In genomic region chr4:52438886-52439664, GRCm38 (mm10) we compare ENCODE assay signal across 8 mouse cellular contexts. TPM values are rescaled to one million over a fixed set of nuclear protein-coding genes. Genes with fewer than 3 reads are reported as not detected.
A peak's percentile ranks its signal among the peaks of the same experiment; 100 is the strongest.
DNase-seq lines count a peak whose midpoint lies in the region; ATAC-seq and TF ChIP-seq lines count a peak whose summit lies in the region.

Smc2 (plus strand) TSS chr4:52439243.

- peak within 1 kb of the TSS; percentile 99 for H3K9ac ChIP-seq in ES-E14 (ENCODE audit: insufficient read depth, low read depth, low read length, poor library complexity, severe bottlenecking)
- peak within 1 kb of the TSS; percentile 71 for H3K9ac ChIP-seq in forebrain, embryonic 15.5 days (replicated peaks)

- WGBS in forebrain, embryonic 15.5 days: under 1% methylated on average over 53 of the region's 53 CpGs
- under 1% methylated on average over 53 of the region's 53 CpGs for WGBS in lung, adult 2 months

- TF ChIP-seq CTCF in lung, adult 2 months (IDR thresholded peaks at IDR 0.05; ENCODE audit: insufficient read depth, low read length): no peak

- peak; percentile 99 for ATAC-seq in forebrain, embryonic 15.5 days (replicated peaks)
- peak; percentile 99 for ATAC-seq in neutrophil, adult 5-6 weeks (ENCODE audit: extremely low read depth, insufficient number of reproducible peaks, low FRiP score, poor library complexity, severe bottlenecking)

- H3K4me2 ChIP-seq in forebrain, embryonic 15.5 days (replicated peaks): peak within 1 kb of the TSS; percentile 79

- in situ Hi-C loops in ES-E14 (cut with MboI; ENCODE audit: low sequenced_read_pairs in 2 of 2, unreplicated experiment in 2 of 2): no loop called here

- DNase-seq in ES-E14 (ENCODE audit: low read depth, low spot score): peak; percentile 91
- DNase-seq in cerebellum, adult 11-12 months: peak; percentile 92
- peak; percentile 84 for DNase-seq in heart, postnatal 25 days (ENCODE audit: low spot score)
- peak; percentile 84 to 94 for DNase-seq in layer of hippocampus, adult 18-20 months (ENCODE audit: low spot score in 2 of 2)
- DNase-seq in lung, adult 2 months: peak; percentile 89
- peak; percentile 78 to 85 for DNase-seq in thymus, adult 18-20 months

- intact Hi-C loops in heart, postnatal 25 days (cut with DNase I): loop anchor here (2.0 kb wide), 1 partner anchor 572 kb away; the partner anchor contains the start of gene Nipsnap3b

- no peaks in the 10 kb centered on the region for H3K9me3 ChIP-seq in ES-E14 (ENCODE audit: control insufficient read depth, insufficient read depth, low read depth, low read length)
- no peaks in the 10 kb centered on the region for H3K9me3 ChIP-seq in forebrain, embryonic 15.5 days

- no peaks in the 10 kb centered on the region for H3K4me1 ChIP-seq in ES-E14 (ENCODE audit: control insufficient read depth in 2 of 2, insufficient read depth in 2 of 2, low read length in 2 of 2, poor library complexity in 1 of 2)
- H3K4me1 ChIP-seq in forebrain, embryonic 15.5 days: peaks cover 10% of the 10 kb centered on the region
- H3K4me1 ChIP-seq in lung, adult 2 months (ENCODE audit: control insufficient read depth, insufficient read depth, low read length): peaks cover 4% of the 10 kb centered on the region; the same call in 1 of the 2 replicates

- H3K4me3 ChIP-seq in ES-E14 (ENCODE audit: insufficient read depth in 1 of 2, low read depth in 1 of 2, low read length in 2 of 2, poor library complexity in 1 of 2, severe bottlenecking in 1 of 2): peak within 1 kb of the TSS; percentile 79 to 98
- H3K4me3 ChIP-seq in forebrain, embryonic 15.5 days: peak within 1 kb of the TSS; percentile 79
- H3K4me3 ChIP-seq in lung, adult 2 months (replicated peaks; ENCODE audit: extremely low read depth, low read depth, low read length): peak within 1 kb of the TSS; percentile 82

- H3K27me3 ChIP-seq in forebrain, embryonic 15.5 days: no peaks in the 10 kb centered on the region

- TF ChIP-seq POLR2A in lung, adult 2 months (IDR thresholded peaks at IDR 0.05; ENCODE audit: borderline replicate concordance, extremely low read depth, low read depth, low read length): 0 out of 2 replicates have a peak, but pooled peaks have one; percentile 6

- peak within 1 kb of the TSS; percentile 64 for H3K27ac ChIP-seq in ES-E14 (ENCODE audit: insufficient read depth, low read depth, low read length, poor library complexity, severe bottlenecking)
- peak within 1 kb of the TSS; percentile 88 for H3K27ac ChIP-seq in forebrain, embryonic 15.5 days (replicated peaks)

- H3K36me3 ChIP-seq in ES-E14 (ENCODE audit: control insufficient read depth, insufficient read depth, low read length, poor library complexity, severe bottlenecking): peaks cover 9% of the 10 kb centered on the region
- peaks cover 13% of the 10 kb centered on the region; the same call in 1 of the 2 replicates for H3K36me3 ChIP-seq in forebrain, embryonic 15.5 days

TF ChIP-seq in ES-E14, 5 proteins besides CTCF, POLR2A, EP300 and RAD21:
- TF ChIP-seq ZC3H11A (IDR thresholded peaks at IDR 0.05; ENCODE audit: borderline replicate concordance, low read depth, low read length): no peak
- no peak for TF ChIP-seq ZNF384 (IDR thresholded peaks at IDR 0.05; ENCODE audit: low read depth, low read length)
- peak; percentile 73 for TF ChIP-seq HCFC1 (IDR thresholded peaks at IDR 0.05; ENCODE audit: borderline replicate concordance, insufficient read depth, low read length)
- no peak for TF ChIP-seq CHD2 (IDR thresholded peaks at IDR 0.05; ENCODE audit: low read depth, low read length)
- no peak for TF ChIP-seq MAFK (IDR thresholded peaks at IDR 0.05; ENCODE audit: insufficient read depth, low read depth, low read length)
TF ChIP-seq in ES-E14: peak in this region for 1.

RNA-seq across cellular contexts. Expression of gene Smc2, which starts in this region (rescaled TPM):
- 64.1 and 84.4 TPM in 2 replicates for total RNA-seq in ES-E14 (2012; rRNA removed)
- polyA plus RNA-seq in forebrain, embryonic 15.5 days (2015; fragmentation: Nextera tagmentation; extraction: Ambion mirVana): 114 and 115 TPM in 2 replicates
- total RNA-seq in heart, postnatal 25 days (2021): 1 to 10 TPM; 3.1 to 4.5 TPM
- total RNA-seq in layer of hippocampus, adult 18-20 months (2021): 10 to 100 TPM; 11.2 to 11.9 TPM
- 1.2 and 1.3 TPM in 2 replicates for polyA plus RNA-seq in lung, adult 2 months (2012; rRNA removed)
- total RNA-seq in neutrophil, adult 5-6 weeks (2017): 13.4 and 14.7 TPM in 2 replicates

Comparison
In these comparisons a context has a peak if more than half of its experiments do, and no peak if none do; other contexts are left out.
1. Peak in every context shown above with its lines: DNase-seq, ATAC-seq, H3K4me3 ChIP-seq and H3K27ac ChIP-seq.
2. RNA of gene Smc2 (polyA plus RNA-seq): 114 to 115 TPM in forebrain, embryonic 15.5 days; 1.2 to 1.3 TPM in lung, adult 2 months; every median in the first group is over 10 times any median in the second.